Mouse (Mus musculus) NIH3T3 (cell line): ENCODE results near the gene Ptprn2.
A peak's percentile ranks its signal among the peaks of the same experiment; 100 is the strongest.

ENCODE experiments used
- DNase-seq: peaks from one replicate; pipeline ENCODE4 v3.0.0-alpha.2; 2012; ENCODE audit warnings: low read depth

Ptprn2 gene

GRCm38 (mm10) chr12:116515824-116516223, 30.3 kb downstream of the Ptprn2 start:
- peak; percentile 7 for DNase-seq

GRCm38 (mm10) chr12:116528861-116529260, 43.3 kb downstream of the Ptprn2 start:
- no peak for DNase-seq

GRCm38 (mm10) chr12:116533281-116533680, 47.8 kb downstream of the Ptprn2 start:
- DNase-seq: no peak

- no peak for DNase-seq
These were observed 53.8 kb downstream of the Ptprn2 start for GRCm38 (mm10) chr12:116539305-116539704.

- peak; percentile 15 for DNase-seq
These were observed 55.1 kb downstream of the Ptprn2 start for GRCm38 (mm10) chr12:116540608-116541007.

GRCm38 (mm10) chr12:116550031-116550430, 64.5 kb downstream of the Ptprn2 start:
- peak; percentile 47 for DNase-seq

GRCm38 (mm10) chr12:116551516-116551915, 66.0 kb downstream of the Ptprn2 start:
- no peak for DNase-seq

GRCm38 (mm10) chr12:116552306-116552705, 66.8 kb downstream of the Ptprn2 start:
- no peak for DNase-seq

- DNase-seq: peak; percentile 38
These were observed 67.8 kb downstream of the Ptprn2 start for GRCm38 (mm10) chr12:116553361-116553760.

GRCm38 (mm10) chr12:116555964-116556363, 70.4 kb downstream of the Ptprn2 start:
- DNase-seq: no peak

GRCm38 (mm10) chr12:116564441-116564840, 78.9 kb downstream of the Ptprn2 start:
- DNase-seq: no peak

GRCm38 (mm10) chr12:116566672-116567071, 81.2 kb downstream of the Ptprn2 start:
- no peak for DNase-seq

GRCm38 (mm10) chr12:116567170-116567569, 81.7 kb downstream of the Ptprn2 start:
- no peak for DNase-seq

GRCm38 (mm10) chr12:116569568-116569967, 84.0 kb downstream of the Ptprn2 start:
- no peak for DNase-seq

GRCm38 (mm10) chr12:116574102-116574501, 88.6 kb downstream of the Ptprn2 start:
- no peak for DNase-seq

- DNase-seq: no peak
These were observed 89.2 kb downstream of the Ptprn2 start for GRCm38 (mm10) chr12:116574720-116575119.

GRCm38 (mm10) chr12:116577917-116578316, 92.4 kb downstream of the Ptprn2 start:
- peak; percentile 19 for DNase-seq

GRCm38 (mm10) chr12:116580827-116581544, 95.5 kb downstream of the Ptprn2 start:
- DNase-seq: no peak

- DNase-seq: no peak
These were observed 96.3 kb downstream of the Ptprn2 start for GRCm38 (mm10) chr12:116581864-116582263.

- no peak for DNase-seq
These were observed 97.3 kb downstream of the Ptprn2 start for GRCm38 (mm10) chr12:116582829-116583228.

- peak; percentile 26 for DNase-seq
These were observed 99.5 kb downstream of the Ptprn2 start for GRCm38 (mm10) chr12:116585001-116585400.

- no peak for DNase-seq
These were observed 100.6 kb downstream of the Ptprn2 start for GRCm38 (mm10) chr12:116586167-116586566.

GRCm38 (mm10) chr12:116587548-116587947, 102.0 kb downstream of the Ptprn2 start:
- peak; percentile 21 for DNase-seq

- DNase-seq: no peak
These were observed 104.6 kb downstream of the Ptprn2 start for GRCm38 (mm10) chr12:116590076-116590475.
